Mouse (Mus musculus) layer of hippocampus, postnatal 14 days (tissue): ENCODE results near the gene Nsd1. TPM values are rescaled to one million over a fixed set of nuclear protein-coding genes. Genes with fewer than 3 reads are reported as not detected.

Source experiments
- DNase-seq, 2 experiments: peaks; one replicate each; pipeline ENCODE4 v3.0.0; 2021 to 2022; ENCODE audit warnings: low spot score in 2 of 2, mixed read lengths in 1 of 2
- total RNA-seq, 2 experiments: library from RNA; stranded (reverse); gene quantifications; 2 replicates each; pipeline ENCODE4 v1.2.3; 2021

The Nsd1 gene
- total RNA-seq, 2 experiments from 2014 or later = 143 to 145 TPM

- peak; percentile 93 to 95 for DNase-seq
These were observed 118.1 kb downstream of the Nsd1 start for GRCm38 (mm10) chr13:55327633-55328032.

- DNase-seq = no peak
These were observed 118.6 kb downstream of the Nsd1 start for GRCm38 (mm10) chr13:55328171-55328570.

GRCm38 (mm10) chr13:55328641-55329040, 119.1 kb downstream of the Nsd1 start:
- no peak for DNase-seq

DNA sequence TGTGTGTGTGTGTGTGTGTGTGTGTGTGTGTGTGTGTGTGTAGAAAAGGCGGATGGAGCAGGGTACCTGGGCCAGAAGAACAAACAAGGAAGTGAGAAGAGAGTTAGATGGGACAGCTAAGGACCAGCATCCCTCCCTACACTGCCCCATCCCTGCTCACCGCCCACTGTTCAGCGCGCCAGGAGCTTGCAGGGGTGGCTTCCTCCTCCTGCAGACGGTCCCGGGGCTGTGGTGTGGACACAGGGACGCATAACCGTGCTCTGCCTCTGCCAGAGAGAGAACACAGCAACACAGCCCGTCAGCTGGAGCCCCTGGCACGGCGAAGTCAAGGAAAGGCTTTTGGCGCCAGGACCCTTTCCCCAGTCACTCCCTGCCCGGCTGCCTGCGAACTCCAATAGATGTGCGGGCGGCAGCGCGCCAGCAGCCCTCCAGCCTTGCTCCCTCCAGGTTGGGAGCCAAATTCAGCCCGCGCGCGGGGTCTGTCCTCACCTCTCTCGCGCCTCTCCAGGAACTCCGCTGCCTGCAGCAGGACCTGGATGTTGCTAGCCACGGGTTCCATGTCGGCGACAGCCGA, 119.6 kb downstream of the Nsd1 start:
- peak in 1 of 2 experiments; percentile 33 for DNase-seq

DNA sequence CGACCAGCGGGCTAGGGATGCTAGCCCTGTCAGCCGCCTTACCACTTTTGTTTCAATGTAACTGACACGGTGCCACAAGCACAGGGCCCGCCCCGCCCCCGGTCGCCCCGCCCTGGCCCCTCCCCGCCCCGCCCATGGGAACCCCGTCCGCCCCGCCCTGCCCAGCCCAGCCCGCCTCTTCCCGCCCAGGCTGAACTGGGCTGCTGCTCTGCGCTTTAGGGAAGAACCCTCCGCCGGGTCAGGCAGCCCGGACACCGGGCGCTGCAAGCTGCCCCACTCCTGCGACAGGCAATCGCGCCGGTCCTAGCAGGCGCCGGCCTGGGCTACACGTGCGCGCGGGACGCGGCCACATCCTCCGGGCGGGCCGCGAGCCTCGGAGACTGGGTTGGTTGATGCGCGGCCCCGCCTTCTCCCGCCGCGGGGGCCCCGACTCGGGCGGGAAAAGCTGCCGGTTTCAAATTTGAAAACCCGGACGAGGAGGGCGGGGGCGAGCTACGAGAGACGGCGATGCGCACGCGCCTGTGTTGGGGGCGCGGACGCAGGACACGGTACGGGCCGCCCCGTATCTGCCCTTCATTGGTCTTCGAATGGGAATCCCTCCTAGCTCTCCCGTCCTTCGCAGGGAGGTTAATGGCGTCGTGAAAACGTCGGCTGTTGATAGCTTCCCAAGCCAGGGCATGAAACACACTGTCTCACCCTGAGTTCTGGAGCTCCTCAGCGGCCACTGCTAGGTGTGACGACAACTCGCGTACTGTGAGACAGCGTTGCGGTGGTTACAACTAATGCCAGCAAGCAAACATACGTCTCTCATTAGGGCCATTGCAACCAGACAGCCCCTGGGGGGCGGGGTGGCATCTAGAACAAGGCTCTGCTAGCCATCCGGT, 120.3 kb downstream of the Nsd1 start, which contains the start of gene Mxd3:
Gene Mxd3 (minus strand): TSS at position 141 of the 884 bp plus-strand sequence.
- peak; percentile 81 to 83 for DNase-seq

DNA sequence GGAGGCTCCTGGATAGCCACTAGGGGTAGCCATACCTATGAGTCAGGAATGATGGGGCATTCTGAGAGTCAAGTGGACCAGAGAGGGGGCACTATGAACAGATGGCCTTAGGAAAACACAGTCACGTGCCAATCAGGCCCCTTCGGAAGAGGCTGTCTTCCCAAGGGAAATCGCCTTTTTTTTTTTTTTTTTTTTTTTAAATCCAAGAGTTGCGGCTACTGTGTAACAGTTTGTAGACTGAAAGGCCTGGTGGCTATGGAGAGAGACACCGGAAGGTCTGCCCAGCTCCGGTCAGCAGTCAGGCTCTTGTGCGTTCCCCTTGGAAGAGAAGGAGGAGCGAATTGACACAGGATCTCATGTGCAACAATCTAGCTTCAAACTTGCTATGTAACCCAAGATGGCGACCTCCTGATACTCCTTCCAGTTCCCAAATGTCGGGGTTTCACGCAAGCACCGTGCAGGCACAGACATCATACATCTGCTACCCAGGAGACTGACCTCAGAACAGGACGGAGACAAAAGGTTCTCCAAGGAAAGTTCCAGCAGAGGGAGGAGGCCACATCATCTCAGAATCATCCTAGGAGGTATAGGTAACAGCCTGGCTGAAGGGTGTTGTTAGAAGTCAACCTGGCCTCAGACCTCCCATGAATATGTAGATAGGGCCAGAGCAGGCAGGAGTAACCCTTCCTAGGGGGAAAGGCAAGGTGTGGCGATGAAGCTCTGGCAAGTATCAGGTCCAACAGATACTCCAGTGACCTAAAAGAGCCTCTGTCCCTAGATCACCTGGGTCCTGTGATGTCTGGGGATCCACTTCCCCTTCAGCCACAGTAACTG, 121.2 kb downstream of the Nsd1 start:
- DNase-seq = no peak

DNA sequence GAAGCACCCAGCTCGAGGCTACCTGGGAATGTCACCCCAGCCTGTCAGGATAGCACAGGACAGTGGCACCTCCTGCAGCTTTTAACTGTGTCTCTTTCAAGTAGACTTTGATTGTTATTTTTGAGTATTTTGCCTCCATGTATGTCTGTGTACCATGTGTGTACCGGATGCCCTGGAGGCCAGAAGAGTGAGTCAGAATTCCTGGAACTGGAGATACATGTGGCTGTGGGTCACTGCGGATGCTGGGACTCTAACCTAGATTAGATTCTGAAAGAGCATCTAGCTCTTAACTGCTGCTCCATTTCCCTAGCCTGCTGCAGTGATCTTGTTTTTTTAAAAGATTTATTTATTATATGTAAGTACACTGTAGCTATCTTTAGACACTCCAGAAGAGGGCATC, 122.7 kb downstream of the Nsd1 start:
- DNase-seq = no peak

- DNase-seq = no peak
These were observed 126.1 kb downstream of the Nsd1 start for GRCm38 (mm10) chr13:55335701-55336100.

- no peak for DNase-seq
These were observed 127.9 kb downstream of the Nsd1 start for GRCm38 (mm10) chr13:55337341-55337975.

- no peak for DNase-seq
These were observed 128.8 kb downstream of the Nsd1 start for GRCm38 (mm10) chr13:55338131-55339054.

GRCm38 (mm10) chr13:55339259-55339658, 129.7 kb downstream of the Nsd1 start:
- no peak for DNase-seq

DNA sequence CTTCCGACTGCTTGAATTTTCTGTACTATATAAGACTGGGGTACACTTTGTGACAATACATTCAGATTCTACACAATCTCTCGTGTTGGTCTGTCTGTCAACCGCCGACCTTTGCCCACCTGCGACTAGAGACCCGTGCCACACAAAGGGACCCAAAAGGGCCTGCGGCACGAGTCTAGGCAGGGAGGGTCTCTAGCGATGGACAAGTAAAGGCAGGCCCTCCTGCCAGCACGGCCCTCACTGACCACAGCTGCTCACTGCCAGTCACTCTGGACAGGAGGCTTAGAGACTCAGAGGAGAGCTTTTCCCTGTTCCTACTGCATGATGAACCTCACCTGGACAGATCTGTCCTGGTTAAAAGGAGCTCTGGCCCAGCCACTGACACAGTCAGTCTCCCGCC, 132.9 kb downstream of the Nsd1 start:
- DNase-seq = no peak

- peak in 1 of 2 experiments; percentile 49 for DNase-seq
These were observed 134.7 kb downstream of the Nsd1 start for GRCm38 (mm10) chr13:55344286-55344685.

- DNase-seq = no peak
These were observed 137.2 kb downstream of the Nsd1 start for GRCm38 (mm10) chr13:55346745-55347144.

DNA sequence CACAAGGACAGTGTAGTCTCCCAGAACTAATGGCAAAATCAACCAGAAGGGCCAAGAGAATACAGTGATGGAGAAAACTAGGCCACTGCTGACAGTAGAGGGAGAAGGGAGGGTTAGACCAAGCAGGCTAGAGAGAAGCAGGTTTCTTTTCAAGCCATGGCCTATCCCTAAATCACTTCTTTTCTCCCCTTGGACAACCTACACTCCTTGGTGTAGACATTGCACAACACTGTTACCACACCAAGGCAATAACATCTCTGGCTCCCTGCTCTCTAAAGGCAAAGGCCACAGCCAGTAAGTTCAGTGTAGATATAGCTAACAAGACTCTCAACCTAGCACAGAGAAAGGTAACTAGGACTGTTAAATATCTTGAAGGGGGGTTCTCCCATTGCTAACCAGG, 151.6 kb downstream of the Nsd1 start:
- no peak for DNase-seq

- peak in 1 of 2 experiments; percentile 29 for DNase-seq
These were observed 152.4 kb downstream of the Nsd1 start for GRCm38 (mm10) chr13:55361974-55362452.

- peak; percentile 97 to 99 for DNase-seq
These were observed 153.0 kb downstream of the Nsd1 start, which contains the start of gene Lman2 for GRCm38 (mm10) chr13:55362453-55363060. Gene Lman2 (minus strand): TSS chr13:55362783.
